Mouse (Mus musculus): ENCODE measurements around the gene Fam229b.

DNA sequence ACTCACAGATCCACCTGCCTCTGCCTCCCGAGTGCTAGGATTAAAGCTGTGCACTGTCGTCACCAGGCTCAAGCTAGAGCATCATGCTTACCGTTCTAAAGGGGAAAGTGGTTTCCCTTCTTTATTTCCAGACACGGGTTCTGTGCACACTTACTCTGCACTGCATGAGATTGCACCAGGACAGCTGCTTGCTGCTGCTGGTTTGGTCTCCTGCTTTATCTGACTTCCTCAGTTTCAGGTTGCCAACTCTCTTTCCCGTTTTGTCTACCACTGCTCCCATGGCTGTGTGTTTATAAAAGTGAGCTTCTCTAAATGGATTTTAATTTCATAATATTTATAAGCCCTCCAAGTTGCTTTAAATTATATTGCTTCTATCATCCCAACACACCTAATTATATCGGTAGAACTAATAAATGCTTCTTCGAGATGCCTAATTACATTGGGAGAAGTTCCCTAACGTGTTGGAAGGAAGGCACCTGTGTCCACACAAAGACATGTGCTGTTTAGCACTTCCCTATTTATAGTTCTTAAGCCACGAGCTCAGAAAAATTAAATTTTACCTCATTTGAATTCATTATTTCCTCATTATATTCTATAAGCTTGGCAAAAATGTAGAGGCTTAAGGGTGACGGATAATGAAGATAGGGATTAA is 24.8 kb downstream of the Fam229b start:
- no peak for TF ChIP-seq CTCF (IDR thresholded peaks at IDR 0.05; ENCODE audit: low read depth, low read length)
- no peak for TF ChIP-seq POLR2A (IDR thresholded peaks at IDR 0.05; ENCODE audit: borderline replicate concordance, low read depth, low read length)
